ENCODE assay signal across 8 mouse cellular contexts in genomic region chr6:127970120-127970519, GRCm38 (mm10).
DNase-seq lines count a peak whose midpoint lies in the region; ATAC-seq and TF ChIP-seq lines count a peak whose summit lies in the region.

No protein-coding gene starts in this region.

- H3K4me3 ChIP-seq in liver, embryonic 12.5 days: no peak overlapping the region
- H3K4me3 ChIP-seq in cortical plate, adult 2 months (ENCODE audit: insufficient read depth, low read length): no peak overlapping the region
- H3K4me3 ChIP-seq in kidney, adult 2 months (ENCODE audit: insufficient read depth, low read depth, low read length): no peak overlapping the region
- H3K4me3 ChIP-seq in limb, embryonic 11.5 days (ENCODE audit: low read depth, low read length): no peak overlapping the region
- no peak overlapping the region for H3K4me3 ChIP-seq in neural tube, embryonic 12.5 days

- no peak for TF ChIP-seq POLR2A in cortical plate, adult 2 months (IDR thresholded peaks at IDR 0.05; ENCODE audit: extremely low read depth, insufficient read depth, low read length)
- no peak for TF ChIP-seq POLR2A in kidney, adult 2 months (IDR thresholded peaks at IDR 0.05; ENCODE audit: low read depth, low read length)

- H3K27me3 ChIP-seq in liver, embryonic 12.5 days (replicated peaks): no peaks in the 10 kb centered on the region
- no peaks in the 10 kb centered on the region for H3K27me3 ChIP-seq in kidney, adult 2 months (replicated peaks; ENCODE audit: control insufficient read depth, insufficient read depth, low read length)
- no peaks in the 10 kb centered on the region for H3K27me3 ChIP-seq in limb, embryonic 11.5 days (ENCODE audit: control insufficient read depth, insufficient read depth, low read length)
- no peaks in the 10 kb centered on the region for H3K27me3 ChIP-seq in neural tube, embryonic 12.5 days (replicated peaks)

- H3K4me2 ChIP-seq in liver, embryonic 12.5 days: no peak overlapping the region
- no peak overlapping the region for H3K4me2 ChIP-seq in limb, embryonic 11.5 days (ENCODE audit: low read depth, severe bottlenecking)
- no peak overlapping the region for H3K4me2 ChIP-seq in neural tube, embryonic 12.5 days (replicated peaks)

- H3K36me3 ChIP-seq in liver, embryonic 12.5 days: 0 out of 2 replicates have a peak, but pooled peaks cover 7% of the 10 kb centered on the region
- H3K36me3 ChIP-seq in kidney, adult 2 months (ENCODE audit: control insufficient read depth, insufficient read depth, low read length): no peaks in the 10 kb centered on the region
- no peaks in the 10 kb centered on the region for H3K36me3 ChIP-seq in limb, embryonic 11.5 days (ENCODE audit: control insufficient read depth, insufficient read depth, low read length)
- no peaks in the 10 kb centered on the region for H3K36me3 ChIP-seq in neural tube, embryonic 12.5 days

- H3K27ac ChIP-seq in liver, embryonic 12.5 days: no peak overlapping the region
- no peak overlapping the region for H3K27ac ChIP-seq in cortical plate, adult 2 months (ENCODE audit: insufficient read depth, low read length)
- no peak overlapping the region for H3K27ac ChIP-seq in kidney, adult 2 months (ENCODE audit: insufficient read depth, low read depth, low read length)
- H3K27ac ChIP-seq in limb, embryonic 11.5 days (replicated peaks; ENCODE audit: low read depth, low read length): no peak overlapping the region
- no peak overlapping the region for H3K27ac ChIP-seq in neural tube, embryonic 12.5 days

- H3K4me1 ChIP-seq in liver, embryonic 12.5 days: no peaks in the 10 kb centered on the region
- H3K4me1 ChIP-seq in cortical plate, adult 2 months (ENCODE audit: control insufficient read depth, insufficient read depth, low read length): no peaks in the 10 kb centered on the region; the same call in 1 of the 2 replicates
- H3K4me1 ChIP-seq in kidney, adult 2 months (ENCODE audit: control insufficient read depth, insufficient read depth, low read length): no peaks in the 10 kb centered on the region
- H3K4me1 ChIP-seq in limb, embryonic 11.5 days (ENCODE audit: control insufficient read depth, insufficient read depth, low read length): peaks cover 10% of the 10 kb centered on the region
- peaks cover 32% of the 10 kb centered on the region for H3K4me1 ChIP-seq in neural tube, embryonic 12.5 days

- WGBS in liver, embryonic 12.5 days (ENCODE audit: insufficient replicate concordance): 6% methylated on average over 7 of the region's 7 CpGs
- 14% methylated on average over 7 of the region's 7 CpGs for WGBS in kidney, adult 2 months
- WGBS in limb, embryonic 11.5 days: 4% methylated on average over 7 of the region's 7 CpGs
- WGBS in neural tube, embryonic 12.5 days: 9% methylated on average over 7 of the region's 7 CpGs

- peak; percentile 98 for TF ChIP-seq CTCF in cortical plate, adult 2 months (IDR thresholded peaks at IDR 0.05; ENCODE audit: extremely low read depth, insufficient read depth, low read length)
- TF ChIP-seq CTCF in kidney, adult 2 months (conservative IDR thresholded peaks at IDR 0.05; ENCODE audit: insufficient read depth, insufficient read length, low read depth, low read length): peak; percentile 98

- DNase-seq in liver: peak; percentile 68
- DNase-seq in gastrocnemius, adult 8-10 months (ENCODE audit: low spot score in 2 of 2): peak; percentile 56 to 61
- DNase-seq in kidney, adult 2 months: peak; percentile 74
- peak; percentile 90 for DNase-seq in limb, embryonic 11.5 days (ENCODE audit: low spot score)
- peak; percentile 52 for DNase-seq in telencephalon, adult 2 months (ENCODE audit: low read depth, low spot score)

- H3K9ac ChIP-seq in liver, embryonic 12.5 days: no peak overlapping the region
- no peak overlapping the region for H3K9ac ChIP-seq in limb, embryonic 11.5 days (ENCODE audit: low read length)
- no peak overlapping the region for H3K9ac ChIP-seq in neural tube, embryonic 12.5 days

- no peaks in the 10 kb centered on the region for H3K9me3 ChIP-seq in liver, embryonic 12.5 days (replicated peaks)
- no peaks in the 10 kb centered on the region for H3K9me3 ChIP-seq in limb, embryonic 11.5 days (ENCODE audit: control insufficient read depth, low read length)
- no peaks in the 10 kb centered on the region for H3K9me3 ChIP-seq in neural tube, embryonic 12.5 days

- ATAC-seq in liver, embryonic 12.5 days: no peak
- ATAC-seq in limb, embryonic 11.5 days (ENCODE audit: insufficient number of reproducible peaks, low FRiP score, low TSS enrichment, low read depth): no peak
- ATAC-seq in neural tube, embryonic 12.5 days (ENCODE audit: low FRiP score, low read depth): 0 out of 2 replicates have a peak, but pooled peaks have one; percentile 22
